Mouse (Mus musculus): Measurements from ENCODE around the gene St8sia1.

Gene St8sia1

GRCm38 (mm10) chr6:142831706-142832105 lies 132.5 kb downstream of the St8sia1 start:
- DNase-seq (ENCODE audit: low read depth in 2 of 2, low spot score in 2 of 2), result no peak

GRCm38 (mm10) chr6:142831243-142831642 lies 133.0 kb downstream of the St8sia1 start:
- DNase-seq (ENCODE audit: low read depth in 2 of 2, low spot score in 2 of 2), result no peak

- no peak for DNase-seq (ENCODE audit: low read depth in 2 of 2, low spot score in 2 of 2)
Measured at GRCm38 (mm10) chr6:142830221-142830620, 134.0 kb downstream of the St8sia1 start.

- no peak for DNase-seq (ENCODE audit: low read depth in 2 of 2, low spot score in 2 of 2)
Measured at GRCm38 (mm10) chr6:142825449-142825848, 138.8 kb downstream of the St8sia1 start.

GRCm38 (mm10) chr6:142823008-142823787 lies 141.1 kb downstream of the St8sia1 start:
- DNase-seq (ENCODE audit: low read depth in 2 of 2, low spot score in 2 of 2), result no peak

GRCm38 (mm10) chr6:142818306-142818705 lies 145.9 kb downstream of the St8sia1 start:
- no peak for DNase-seq (ENCODE audit: low read depth in 2 of 2, low spot score in 2 of 2)

GRCm38 (mm10) chr6:142815513-142815912 lies 148.7 kb downstream of the St8sia1 start:
- no peak for DNase-seq (ENCODE audit: low read depth in 2 of 2, low spot score in 2 of 2)

- peak; percentile 76 to 85 for DNase-seq (ENCODE audit: low read depth in 2 of 2, low spot score in 2 of 2)
Measured at GRCm38 (mm10) chr6:142814495-142814921, 149.7 kb downstream of the St8sia1 start.

- DNase-seq (ENCODE audit: low read depth in 2 of 2, low spot score in 2 of 2), result no peak
Measured at GRCm38 (mm10) chr6:142814011-142814410, 150.2 kb downstream of the St8sia1 start.

- no peak for DNase-seq (ENCODE audit: low read depth in 2 of 2, low spot score in 2 of 2)
Measured at GRCm38 (mm10) chr6:142812969-142813368, 151.3 kb downstream of the St8sia1 start.

- no peak for DNase-seq (ENCODE audit: low read depth in 2 of 2, low spot score in 2 of 2)
Measured at GRCm38 (mm10) chr6:142810239-142810638, 154.0 kb downstream of the St8sia1 start.

GRCm38 (mm10) chr6:142809373-142810098 lies 154.7 kb downstream of the St8sia1 start:
- DNase-seq (ENCODE audit: low read depth in 2 of 2, low spot score in 2 of 2), result no peak

- DNase-seq (ENCODE audit: low read depth in 2 of 2, low spot score in 2 of 2), result no peak
Measured at GRCm38 (mm10) chr6:142806326-142806725, 157.9 kb downstream of the St8sia1 start.

- DNase-seq (ENCODE audit: low read depth in 2 of 2, low spot score in 2 of 2), result no peak
Measured at GRCm38 (mm10) chr6:142804402-142804801, 159.8 kb downstream of the St8sia1 start, which contains the start of gene Sult6b2. TSS of gene Sult6b2 (minus strand) at chr6:142804502.

- no peak for DNase-seq (ENCODE audit: low read depth in 2 of 2, low spot score in 2 of 2)
Measured at GRCm38 (mm10) chr6:142802617-142803525, 161.4 kb downstream of the St8sia1 start.

- DNase-seq (ENCODE audit: low read depth in 2 of 2, low spot score in 2 of 2), result no peak
Measured at GRCm38 (mm10) chr6:142801687-142802086, 162.6 kb downstream of the St8sia1 start.

GRCm38 (mm10) chr6:142799704-142800374 lies 164.4 kb downstream of the St8sia1 start:
- DNase-seq (ENCODE audit: low read depth in 2 of 2, low spot score in 2 of 2), result no peak

GRCm38 (mm10) chr6:142798837-142799236 lies 165.4 kb downstream of the St8sia1 start:
- DNase-seq (ENCODE audit: low read depth in 2 of 2, low spot score in 2 of 2), result no peak

- DNase-seq (ENCODE audit: low read depth in 2 of 2, low spot score in 2 of 2), result no peak
Measured at GRCm38 (mm10) chr6:142797996-142798395, 166.3 kb downstream of the St8sia1 start.

- no peak for DNase-seq (ENCODE audit: low read depth in 2 of 2, low spot score in 2 of 2)
Measured at GRCm38 (mm10) chr6:142795655-142796441, 168.4 kb downstream of the St8sia1 start.
